ENCODE assay signal across 19 mouse cellular contexts in genomic region chr9:103922356-103922755, GRCm38 (mm10).
DNase-seq lines count a peak whose midpoint lies in the region; ATAC-seq and TF ChIP-seq lines count a peak whose summit lies in the region.
"Had no signal": no experiment of that assay in that cellular context is flagged by ENCODE, and none has a peak within 500 bp of the region (broad histone marks: within the 10 kb centered on the region; RNA-seq: fewer than 3 reads in every experiment).

No protein-coding gene starts in this region.

- no peak overlapping the region for H3K4me2 ChIP-seq in heart, embryonic 11.5 days
- H3K4me2 ChIP-seq in liver, embryonic 11.5 days: no peak overlapping the region

- DNase-seq in heart, adult 11 months: peak; percentile 68
- peak; percentile 66 for DNase-seq in liver, adult 2 months (ENCODE audit: extremely low read depth, low read depth, low spot score)
- no peak for DNase-seq in liver, embryonic 11.5 days (ENCODE audit: low spot score)
- DNase-seq: adrenal gland, adult 2 months; adrenal gland, adult 8-10 months; adrenal gland, postnatal 10 days; adrenal gland, postnatal 14 days; adrenal gland, postnatal 25 days; adrenal gland, postnatal 36 days; B cell, adult 2 months; cerebellum, adult 11 months; cerebellum, adult 11-12 months; cerebellum, adult 18-20 months had no signal

- no peak for ATAC-seq in heart, embryonic 11.5 days (replicated peaks; ENCODE audit: insufficient number of reproducible peaks, low FRiP score, low TSS enrichment)
- ATAC-seq in liver, embryonic 11.5 days (replicated peaks; ENCODE audit: low FRiP score): no peak
- ATAC-seq: activated CD4-positive, CD25-positive, alpha-beta regulatory T cell, adult 4 months; CD4-positive, CD25-positive, alpha-beta regulatory T cell, adult 4 months; Patski had no signal

- no peaks in the 10 kb centered on the region for H3K4me1 ChIP-seq in heart, embryonic 11.5 days (ENCODE audit: control insufficient read depth, insufficient read depth, low read length)
- peaks cover 4% of the 10 kb centered on the region; the same call in 1 of the 2 replicates for H3K4me1 ChIP-seq in liver, adult 2 months (ENCODE audit: control insufficient read depth, insufficient read depth, low read length)
- no peaks in the 10 kb centered on the region for H3K4me1 ChIP-seq in liver, embryonic 11.5 days (replicated peaks; ENCODE audit: control insufficient read depth, insufficient read depth, low read length)

- no peaks in the 10 kb centered on the region for H3K9me3 ChIP-seq in heart, embryonic 11.5 days (replicated peaks; ENCODE audit: control insufficient read depth, low read length)
- H3K9me3 ChIP-seq in liver, embryonic 11.5 days (ENCODE audit: control insufficient read depth, low read length): no peaks in the 10 kb centered on the region

- H3K27ac ChIP-seq in heart, embryonic 11.5 days (ENCODE audit: low read depth, low read length): no peak overlapping the region
- peak overlapping the region; percentile 58; the same call in 1 of the 2 replicates for H3K27ac ChIP-seq in liver, adult 2 months (replicated peaks; ENCODE audit: insufficient read depth, low read depth, low read length)
- H3K27ac ChIP-seq in liver, embryonic 11.5 days (ENCODE audit: low read depth, low read length): no peak overlapping the region

- no peak for TF ChIP-seq CTCF in liver, adult 2 months (IDR thresholded peaks at IDR 0.05; ENCODE audit: low read depth, low read length)

- no peak for TF ChIP-seq POLR2A in liver, adult 2 months (IDR thresholded peaks at IDR 0.05; ENCODE audit: extremely low read depth, insufficient read depth, low read length)

- no peaks in the 10 kb centered on the region for H3K27me3 ChIP-seq in heart, embryonic 11.5 days (ENCODE audit: control insufficient read depth, insufficient read depth, low read length)
- H3K27me3 ChIP-seq in liver, adult 2 months (ENCODE audit: control insufficient read depth, insufficient read depth, low read length): no peaks in the 10 kb centered on the region
- no peaks in the 10 kb centered on the region for H3K27me3 ChIP-seq in liver, embryonic 11.5 days (replicated peaks; ENCODE audit: control insufficient read depth, insufficient read depth, low read length)
- H3K27me3 ChIP-seq: CH12.LX had no signal

- WGBS in heart, embryonic 11.5 days (ENCODE audit: insufficient replicate concordance): 86% methylated on average over 5 of the region's 5 CpGs
- 63% methylated on average over 5 of the region's 5 CpGs for WGBS in liver, adult 2 months
- WGBS in liver, embryonic 11.5 days: 85% methylated on average over 5 of the region's 5 CpGs

- H3K79me2 ChIP-seq in liver, adult 2 months (ENCODE audit: control insufficient read depth, insufficient read depth, low read length): no peaks in the 10 kb centered on the region

- no peak overlapping the region for H3K9ac ChIP-seq in heart, embryonic 11.5 days (ENCODE audit: low read depth, low read length)
- no peak overlapping the region for H3K9ac ChIP-seq in liver, adult 2 months (ENCODE audit: low read depth, low read length)
- no peak overlapping the region for H3K9ac ChIP-seq in liver, embryonic 11.5 days (ENCODE audit: low read depth, low read length)

- H3K36me3 ChIP-seq in heart, embryonic 11.5 days (ENCODE audit: control insufficient read depth, insufficient read depth, low read length): no peaks in the 10 kb centered on the region
- H3K36me3 ChIP-seq in liver, adult 2 months (ENCODE audit: control insufficient read depth, insufficient read depth, low read length): no peaks in the 10 kb centered on the region
- H3K36me3 ChIP-seq in liver, embryonic 11.5 days (ENCODE audit: control insufficient read depth, insufficient read depth, low read length): no peaks in the 10 kb centered on the region
- H3K36me3 ChIP-seq: G1E had no signal

- H3K4me3 ChIP-seq in heart, embryonic 11.5 days (ENCODE audit: low read depth, low read length): no peak overlapping the region
- no peak overlapping the region for H3K4me3 ChIP-seq in liver, adult 2 months (ENCODE audit: insufficient read depth, low read depth, low read length)
- H3K4me3 ChIP-seq in liver, embryonic 11.5 days (ENCODE audit: low read depth, low read length): no peak overlapping the region
